Mouse (Mus musculus): ENCODE results near the gene Macrod2. TPM values are rescaled to one million over a fixed set of nuclear protein-coding genes. Genes with fewer than 3 reads are reported as not detected.

Gene Macrod2
- polyA plus RNA-seq, 1 experiment = 57.8 TPM

- no peaks in the 10 kb centered on the region for H3K36me3 ChIP-seq (replicated peaks; ENCODE audit: low read length)
- H3K9me3 ChIP-seq = 0 out of 2 replicates have a peak, but pooled peaks cover 4% of the 10 kb centered on the region
- no peak for TF ChIP-seq GATA1 (IDR thresholded peaks at IDR 0.05; ENCODE audit: borderline replicate concordance, low read length)
- H3K4me3 ChIP-seq (replicated peaks) = no peak overlapping the region
- H3K27me3 ChIP-seq (replicated peaks) = no peaks in the 10 kb centered on the region
- no peaks in the 10 kb centered on the region for H3K4me1 ChIP-seq
Observed at GRCm38 (mm10) chr2:141003846-141004245, 608.7 kb downstream of the Macrod2 start.

- no peaks in the 10 kb centered on the region for H3K36me3 ChIP-seq (replicated peaks; ENCODE audit: low read length)
- 0 out of 2 replicates have a peak, but pooled peaks cover 4% of the 10 kb centered on the region for H3K9me3 ChIP-seq
- no peaks in the 10 kb centered on the region for H3K4me1 ChIP-seq
- TF ChIP-seq FLI1 (IDR thresholded peaks at IDR 0.05; ENCODE audit: low read length) = no peak
- TF ChIP-seq GATA1 (IDR thresholded peaks at IDR 0.05; ENCODE audit: borderline replicate concordance, low read length) = no peak
- H3K27me3 ChIP-seq (replicated peaks) = no peaks in the 10 kb centered on the region
- H3K4me3 ChIP-seq (replicated peaks) = no peak overlapping the region
Observed at GRCm38 (mm10) chr2:141004326-141004725, 609.2 kb downstream of the Macrod2 start.

- TF ChIP-seq FLI1 (IDR thresholded peaks at IDR 0.05; ENCODE audit: low read length) (no peak), GATA1 (IDR thresholded peaks at IDR 0.05; ENCODE audit: borderline replicate concordance, low read length) (no peak)
- 0 out of 2 replicates have a peak, but pooled peaks cover 4% of the 10 kb centered on the region for H3K9me3 ChIP-seq
- no peaks in the 10 kb centered on the region for H3K27me3 ChIP-seq (replicated peaks)
Observed at GRCm38 (mm10) chr2:141005616-141006015, 610.5 kb downstream of the Macrod2 start.

GRCm38 (mm10) chr2:141007725-141008124 is 612.6 kb downstream of the Macrod2 start:
- Histone ChIP-seq H3K36me3 (replicated peaks; ENCODE audit: low read length) (no peaks in the 10 kb centered on the region), H3K9me3 (0 out of 2 replicates have a peak, but pooled peaks cover 6% of the 10 kb centered on the region), H3K27me3 (replicated peaks) (no peaks in the 10 kb centered on the region), H3K4me1 (no peaks in the 10 kb centered on the region), H3K4me3 (replicated peaks) (no peak overlapping the region)
- no peak for TF ChIP-seq GATA1 (IDR thresholded peaks at IDR 0.05; ENCODE audit: borderline replicate concordance, low read length)
- TF ChIP-seq FLI1 (IDR thresholded peaks at IDR 0.05; ENCODE audit: low read length) = no peak

More at GRCm38 (mm10) chr2:141005616-141006015, 610.5 kb downstream of the Macrod2 start:
- H3K4me3 ChIP-seq (replicated peaks) = no peak overlapping the region
- no peaks in the 10 kb centered on the region for H3K36me3 ChIP-seq (replicated peaks; ENCODE audit: low read length)
- H3K4me1 ChIP-seq = no peaks in the 10 kb centered on the region

GRCm38 (mm10) chr2:141008458-141008857 is 613.3 kb downstream of the Macrod2 start:
- Histone ChIP-seq H3K4me1 (no peaks in the 10 kb centered on the region), H3K36me3 (replicated peaks; ENCODE audit: low read length) (no peaks in the 10 kb centered on the region), H3K27me3 (replicated peaks) (no peaks in the 10 kb centered on the region), H3K9me3 (0 out of 2 replicates have a peak, but pooled peaks cover 6% of the 10 kb centered on the region), H3K4me3 (replicated peaks) (no peak overlapping the region)
- no peak for TF ChIP-seq GATA1 (IDR thresholded peaks at IDR 0.05; ENCODE audit: borderline replicate concordance, low read length)
- no peak for TF ChIP-seq FLI1 (IDR thresholded peaks at IDR 0.05; ENCODE audit: low read length)

- H3K4me3 ChIP-seq (replicated peaks) = no peak overlapping the region
- H3K36me3 ChIP-seq (replicated peaks; ENCODE audit: low read length) = no peaks in the 10 kb centered on the region
- peaks cover 9% of the 10 kb centered on the region for H3K9me3 ChIP-seq
- no peak for TF ChIP-seq GATA1 (IDR thresholded peaks at IDR 0.05; ENCODE audit: borderline replicate concordance, low read length)
- no peak for TF ChIP-seq FLI1 (IDR thresholded peaks at IDR 0.05; ENCODE audit: low read length)
- H3K27me3 ChIP-seq (replicated peaks) = no peaks in the 10 kb centered on the region
- H3K4me1 ChIP-seq = no peaks in the 10 kb centered on the region
Observed at GRCm38 (mm10) chr2:141013443-141014165, 618.5 kb downstream of the Macrod2 start.

GRCm38 (mm10) chr2:141022971-141023370 is 627.9 kb downstream of the Macrod2 start:
- TF ChIP-seq GATA1 (IDR thresholded peaks at IDR 0.05; ENCODE audit: borderline replicate concordance, low read length) = no peak
- no peak for TF ChIP-seq FLI1 (IDR thresholded peaks at IDR 0.05; ENCODE audit: low read length)
- Histone ChIP-seq H3K4me3 (replicated peaks) (no peak overlapping the region), H3K9me3 (0 out of 2 replicates have a peak, but pooled peaks cover 3% of the 10 kb centered on the region), H3K27me3 (replicated peaks) (no peaks in the 10 kb centered on the region), H3K4me1 (no peaks in the 10 kb centered on the region), H3K36me3 (replicated peaks; ENCODE audit: low read length) (no peaks in the 10 kb centered on the region)

- H3K27me3 ChIP-seq (replicated peaks) = no peaks in the 10 kb centered on the region
- H3K9me3 ChIP-seq = 0 out of 2 replicates have a peak, but pooled peaks cover 3% of the 10 kb centered on the region
- no peak overlapping the region for H3K4me3 ChIP-seq (replicated peaks)
- H3K36me3 ChIP-seq (replicated peaks; ENCODE audit: low read length) = no peaks in the 10 kb centered on the region
- no peak for TF ChIP-seq GATA1 (IDR thresholded peaks at IDR 0.05; ENCODE audit: borderline replicate concordance, low read length)
- TF ChIP-seq FLI1 (IDR thresholded peaks at IDR 0.05; ENCODE audit: low read length) = no peak
- no peaks in the 10 kb centered on the region for H3K4me1 ChIP-seq
Observed at GRCm38 (mm10) chr2:141023916-141024315, 628.8 kb downstream of the Macrod2 start.

- TF ChIP-seq FLI1 (IDR thresholded peaks at IDR 0.05; ENCODE audit: low read length) = no peak
- H3K27me3 ChIP-seq (replicated peaks) = no peaks in the 10 kb centered on the region
Observed at GRCm38 (mm10) chr2:141024316-141025043, 629.4 kb downstream of the Macrod2 start.

More at GRCm38 (mm10) chr2:141024316-141025043, 629.4 kb downstream of the Macrod2 start:
- Histone ChIP-seq H3K36me3 (replicated peaks; ENCODE audit: low read length) (no peaks in the 10 kb centered on the region), H3K9me3 (0 out of 2 replicates have a peak, but pooled peaks cover 3% of the 10 kb centered on the region), H3K4me1 (no peaks in the 10 kb centered on the region), H3K4me3 (replicated peaks) (no peak overlapping the region)

Measured in megakaryocyte, embryonic 14.5 days (primary cell).